Mouse (Mus musculus) neural tube, embryonic 15.5 days (tissue): Measurements from ENCODE around the gene Aqp11. TPM values are rescaled to one million over a fixed set of nuclear protein-coding genes. Genes with fewer than 3 reads are reported as not detected.

Experiments
- ATAC-seq: fragments of 200-750 bp; cut with Nextera tagmentation; 2 replicates; pipeline ENCODE4 v1.8.0; 2017; ENCODE audit warnings: mild to moderate bottlenecking, moderate TSS enrichment, moderate library complexity; ENCODE audit not compliant: low FRiP score
- H3K27ac ChIP-seq: fragments of 300-500 bp; sonication (generic); replicated peaks from 2 replicates; pipeline ENCODE4 v1.5.1; 2015; ENCODE audit warnings: mild to moderate bottlenecking, inconsistent platforms
- H3K27me3 ChIP-seq: fragments of 300-500 bp; sonication (generic); replicated peaks from 2 replicates; pipeline ENCODE4 v1.6.1; 2015; ENCODE audit warnings: inconsistent platforms
- H3K36me3 ChIP-seq: fragments of 300-500 bp; sonication (generic); 2 replicates; pipeline ENCODE4 v1.6.1; 2015; ENCODE audit warnings: inconsistent platforms
- H3K4me1 ChIP-seq: fragments of 300-500 bp; sonication (generic); 2 replicates; pipeline ENCODE4 v1.6.1; 2015; ENCODE audit warnings: inconsistent platforms
- H3K4me2 ChIP-seq: fragments of 300-500 bp; sonication (generic); 2 replicates; pipeline ENCODE4 v1.6.1; 2015; ENCODE audit warnings: inconsistent platforms, mild to moderate bottlenecking, moderate library complexity
- H3K4me3 ChIP-seq: fragments of 300-500 bp; sonication (generic); replicated peaks from 2 replicates; pipeline ENCODE4 v1.5.1; 2015; ENCODE audit warnings: mild to moderate bottlenecking, inconsistent platforms
- H3K9ac ChIP-seq: fragments of 300-500 bp; sonication (generic); replicated peaks from 2 replicates; pipeline ENCODE4 v1.6.1; 2015; ENCODE audit warnings: mild to moderate bottlenecking, inconsistent platforms
- H3K9me3 ChIP-seq: fragments of 300-500 bp; sonication (generic); replicated peaks from 2 replicates; pipeline ENCODE4 v1.6.1; 2016; ENCODE audit warnings: inconsistent platforms
- WGBS: fragments of 180-500 bp; shearing (Covaris S2); methylation state at CpG from one replicate; pipeline ENCODE4 v1.1.7; 2015; ENCODE audit warnings: mixed read lengths; 5-methylcytosine and 5-hydroxymethylcytosine counted together
- polyA plus RNA-seq: library from polyadenylated mRNA; unstranded; fragments of >200 nt; fragmentation: Nextera tagmentation; extraction: Ambion mirVana; gene quantifications from 2 replicates; pipeline ENCODE4 v1.2.1, GENCODE M21; 2015

Aqp11 gene
- polyA plus RNA-seq, 1 experiment from 2014 or later: 22.6 TPM

DNA sequence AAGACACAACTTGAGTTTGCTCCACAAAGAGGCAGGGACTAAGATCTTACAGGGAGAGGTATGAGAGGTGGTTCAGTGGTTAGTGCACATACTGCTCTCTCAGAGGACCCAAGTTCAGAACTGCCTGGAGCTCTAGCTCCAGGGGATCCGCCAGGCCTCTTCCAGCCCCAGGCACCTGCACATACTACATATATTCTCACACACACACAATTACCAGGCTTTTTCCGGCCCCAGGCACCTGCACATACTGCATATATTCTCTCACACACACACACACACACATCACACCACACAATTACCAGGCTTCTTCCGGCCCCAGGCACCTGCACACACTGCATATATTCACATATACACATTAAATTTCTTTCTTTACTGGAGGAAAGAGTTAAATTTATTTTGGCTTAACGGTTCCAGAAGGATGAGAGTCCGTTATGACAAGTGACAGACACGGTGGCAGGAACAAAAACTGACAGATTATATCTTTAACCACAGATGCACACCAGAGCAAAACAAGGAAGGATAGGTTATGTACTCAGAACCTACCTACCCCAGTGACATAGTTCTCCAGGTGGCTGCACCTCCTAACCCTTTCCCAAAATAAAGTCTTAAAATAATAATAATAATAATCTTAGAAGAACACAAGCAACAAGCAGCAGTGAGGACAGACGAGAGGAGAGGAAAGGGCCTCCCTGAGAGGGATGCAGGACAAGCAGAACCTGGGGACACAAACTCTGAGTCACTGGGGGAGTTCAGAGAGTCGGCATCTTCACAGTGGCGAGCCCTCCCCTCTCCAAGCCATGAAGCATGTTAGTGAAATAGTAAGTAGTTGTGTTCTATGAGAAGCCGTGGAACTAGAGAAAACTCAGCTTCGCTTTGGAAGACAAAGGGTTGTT, 14.2 kb downstream of the Aqp11 start:
- WGBS: 89% methylated on average over 11 of the region's 11 CpGs
- H3K27me3 ChIP-seq: no peaks in the 10 kb centered on the region
- H3K4me1 ChIP-seq: peaks cover 4% of the 10 kb centered on the region; the same call in 1 of the 2 replicates
- H3K27ac ChIP-seq: no peak overlapping the region
- no peak overlapping the region for H3K9ac ChIP-seq
- no peaks in the 10 kb centered on the region for H3K9me3 ChIP-seq
- no peak for ATAC-seq
- peaks cover 35% of the 10 kb centered on the region for H3K36me3 ChIP-seq
- no peak overlapping the region for H3K4me3 ChIP-seq
- H3K4me2 ChIP-seq: no peak overlapping the region

GRCm38 (mm10) chr7:97722278-97722918, 15.7 kb downstream of the Aqp11 start:
- Histone ChIP-seq H3K4me1 (no peaks in the 10 kb centered on the region), H3K4me2 (no peak overlapping the region), H3K27me3 (no peaks in the 10 kb centered on the region), H3K4me3 (no peak overlapping the region), H3K9me3 (no peaks in the 10 kb centered on the region), H3K36me3 (peaks cover 44% of the 10 kb centered on the region), H3K9ac (no peak overlapping the region), H3K27ac (no peak overlapping the region)
- WGBS: 89% methylated on average over 7 of the region's 7 CpGs
- no peak for ATAC-seq

- Histone ChIP-seq H3K9me3 (no peaks in the 10 kb centered on the region), H3K27me3 (no peaks in the 10 kb centered on the region), H3K4me1 (no peaks in the 10 kb centered on the region), H3K4me2 (no peak overlapping the region), H3K27ac (no peak overlapping the region), H3K4me3 (no peak overlapping the region), H3K36me3 (peaks cover 53% of the 10 kb centered on the region), H3K9ac (no peak overlapping the region)
- 84% methylated on average over 5 of the region's 5 CpGs for WGBS
- ATAC-seq: no peak
Measured at GRCm38 (mm10) chr7:97720109-97720508, 18.0 kb downstream of the Aqp11 start.

DNA sequence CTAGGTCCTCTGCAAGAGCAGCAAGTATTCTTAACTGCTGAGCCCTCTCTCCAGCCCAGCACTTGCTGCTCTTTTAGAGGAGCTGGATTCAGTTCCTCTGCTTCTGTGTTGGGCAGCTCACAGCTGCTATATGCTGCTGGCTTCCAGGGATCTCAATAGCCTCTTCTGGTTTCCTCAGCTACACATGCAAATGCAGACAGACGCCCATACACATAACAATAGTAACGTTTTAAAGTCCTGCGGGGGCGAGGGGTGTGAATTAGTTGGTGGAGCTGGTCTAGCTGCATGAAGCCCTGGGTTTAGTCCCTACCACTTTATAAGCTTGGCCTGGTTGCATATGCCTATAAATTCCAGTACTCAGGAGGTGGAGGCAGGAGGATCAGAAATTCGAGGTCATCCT, 19.0 kb downstream of the Aqp11 start:
- Histone ChIP-seq H3K9ac (no peak overlapping the region), H3K27me3 (no peaks in the 10 kb centered on the region), H3K27ac (no peak overlapping the region), H3K36me3 (peaks cover 61% of the 10 kb centered on the region), H3K4me1 (no peaks in the 10 kb centered on the region), H3K4me2 (no peak overlapping the region), H3K4me3 (no peak overlapping the region), H3K9me3 (no peaks in the 10 kb centered on the region)
- WGBS: 75% methylated on average over 5 of the region's 5 CpGs
- no peak for ATAC-seq

DNA sequence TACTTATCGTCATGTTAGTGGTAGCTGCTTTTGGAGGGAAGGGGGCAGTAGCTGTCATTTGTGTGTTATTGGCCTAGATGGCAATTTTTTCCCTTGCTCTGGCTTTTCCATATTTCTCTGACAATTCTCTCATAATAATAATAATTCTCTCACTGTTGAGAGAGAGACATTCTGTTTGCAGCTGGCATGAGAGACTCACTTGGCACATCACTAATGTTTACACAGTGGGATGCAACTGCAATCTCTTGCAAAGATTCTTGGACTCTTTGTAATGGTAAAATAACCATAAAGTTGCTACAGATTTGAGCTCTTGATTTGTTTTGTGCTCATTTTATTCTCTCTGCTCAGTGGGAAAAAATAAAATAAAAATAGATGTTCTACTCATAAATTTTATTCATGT, 20.8 kb downstream of the Aqp11 start:
- no peak overlapping the region for H3K9ac ChIP-seq
- no peaks in the 10 kb centered on the region for H3K9me3 ChIP-seq
- H3K27ac ChIP-seq: no peak overlapping the region
- no peaks in the 10 kb centered on the region for H3K27me3 ChIP-seq
- no peak for ATAC-seq
- 87% methylated on average over 1 of the region's 1 CpGs for WGBS
- no peaks in the 10 kb centered on the region for H3K4me1 ChIP-seq
- H3K4me3 ChIP-seq: no peak overlapping the region
- peaks cover 73% of the 10 kb centered on the region for H3K36me3 ChIP-seq
- H3K4me2 ChIP-seq: no peak overlapping the region

DNA sequence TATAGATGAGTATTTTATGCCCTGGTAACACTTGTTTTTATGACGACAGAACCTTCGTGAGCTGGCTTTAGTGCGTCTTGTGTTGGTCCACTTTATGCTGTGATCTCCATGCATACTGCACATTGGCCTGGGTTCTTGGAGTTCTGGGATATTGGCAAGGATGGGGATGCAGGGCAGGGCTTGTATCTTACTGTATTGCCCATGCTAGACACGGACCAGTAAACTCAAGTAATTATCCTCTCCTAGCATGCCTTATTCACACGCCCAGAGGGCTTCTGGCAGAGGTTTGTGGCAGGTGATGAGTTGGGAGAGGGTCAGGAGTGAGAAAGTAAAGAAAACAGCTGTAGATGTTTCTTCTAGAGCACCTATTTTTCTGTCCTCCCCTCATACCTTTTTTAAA, 23.4 kb downstream of the Aqp11 start:
- 94% methylated on average over 5 of the region's 5 CpGs for WGBS
- Histone ChIP-seq H3K9ac (no peak overlapping the region), H3K27ac (no peak overlapping the region), H3K27me3 (no peaks in the 10 kb centered on the region), H3K4me1 (no peaks in the 10 kb centered on the region), H3K9me3 (no peaks in the 10 kb centered on the region), H3K4me3 (no peak overlapping the region), H3K36me3 (peaks cover 68% of the 10 kb centered on the region), H3K4me2 (no peak overlapping the region)
- ATAC-seq: no peak

- 82% methylated on average over 3 of the region's 3 CpGs for WGBS
- Histone ChIP-seq H3K27me3 (no peaks in the 10 kb centered on the region), H3K9ac (no peak overlapping the region), H3K27ac (no peak overlapping the region), H3K36me3 (peaks cover 23% of the 10 kb centered on the region), H3K4me3 (no peak overlapping the region), H3K4me1 (no peaks in the 10 kb centered on the region), H3K9me3 (no peaks in the 10 kb centered on the region), H3K4me2 (no peak overlapping the region)
- ATAC-seq: no peak
Measured at GRCm38 (mm10) chr7:97709204-97709603, 28.9 kb downstream of the Aqp11 start.

DNA sequence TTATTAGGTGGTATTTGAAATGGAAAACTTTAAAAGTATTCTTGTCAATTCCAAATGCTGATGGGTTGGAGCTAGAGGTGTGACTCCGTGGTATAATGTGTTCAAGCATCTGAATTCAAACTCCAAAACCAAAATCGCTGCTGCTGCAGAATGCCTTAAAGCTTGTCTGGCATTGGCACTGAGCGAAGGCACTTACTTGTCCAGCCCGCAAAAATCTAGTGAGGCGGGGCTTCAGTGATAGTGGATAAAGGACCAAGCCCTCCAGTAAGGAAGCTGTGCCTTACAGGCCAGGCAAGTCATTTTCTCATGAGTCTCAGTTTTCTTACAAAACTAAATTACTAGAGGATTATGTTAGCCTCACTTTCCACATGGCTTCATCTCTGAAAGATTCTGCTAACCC, 30.3 kb downstream of the Aqp11 start:
- no peaks in the 10 kb centered on the region for H3K9me3 ChIP-seq
- H3K9ac ChIP-seq: no peak overlapping the region
- no peak overlapping the region for H3K4me2 ChIP-seq
- H3K36me3 ChIP-seq: peaks cover 14% of the 10 kb centered on the region
- H3K4me3 ChIP-seq: no peak overlapping the region
- H3K4me1 ChIP-seq: no peaks in the 10 kb centered on the region
- no peak for ATAC-seq
- H3K27me3 ChIP-seq: no peaks in the 10 kb centered on the region
- no peak overlapping the region for H3K27ac ChIP-seq
- 88% methylated on average over 5 of the region's 5 CpGs for WGBS

DNA sequence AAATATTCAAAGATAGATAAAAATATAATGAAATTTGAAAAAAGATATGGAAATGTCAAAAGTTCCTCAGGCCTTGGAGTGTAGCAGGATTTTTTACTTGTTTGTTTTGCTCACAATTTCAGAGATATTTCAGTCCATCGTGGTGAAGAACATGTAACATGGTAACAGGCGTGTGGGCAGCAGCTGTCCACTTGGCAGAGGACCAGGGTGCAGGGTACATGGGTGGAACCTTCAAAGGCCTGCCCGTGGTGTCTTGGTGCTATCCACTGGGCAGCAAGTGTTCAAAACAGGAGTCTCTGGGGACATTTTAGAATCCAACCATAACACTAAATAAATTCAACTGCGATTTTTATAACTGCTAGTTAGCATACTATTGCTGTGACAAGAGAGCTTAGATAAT, 31.0 kb downstream of the Aqp11 start:
- Histone ChIP-seq H3K4me2 (no peak overlapping the region), H3K9ac (no peak overlapping the region), H3K27ac (no peak overlapping the region), H3K9me3 (no peaks in the 10 kb centered on the region), H3K27me3 (no peaks in the 10 kb centered on the region), H3K4me1 (no peaks in the 10 kb centered on the region), H3K36me3 (peaks cover 10% of the 10 kb centered on the region; the same call in 1 of the 2 replicates), H3K4me3 (no peak overlapping the region)
- 73% methylated on average over 4 of the region's 4 CpGs for WGBS
- no peak for ATAC-seq

GRCm38 (mm10) chr7:97701106-97701505, 37.0 kb downstream of the Aqp11 start:
- WGBS: 83% methylated on average over 6 of the region's 6 CpGs
- Histone ChIP-seq H3K36me3 (peaks cover 16% of the 10 kb centered on the region), H3K9me3 (no peaks in the 10 kb centered on the region), H3K9ac (no peak overlapping the region), H3K27me3 (no peaks in the 10 kb centered on the region), H3K4me3 (no peak overlapping the region), H3K27ac (no peak overlapping the region), H3K4me1 (peaks cover 13% of the 10 kb centered on the region), H3K4me2 (no peak overlapping the region)
- no peak for ATAC-seq

DNA sequence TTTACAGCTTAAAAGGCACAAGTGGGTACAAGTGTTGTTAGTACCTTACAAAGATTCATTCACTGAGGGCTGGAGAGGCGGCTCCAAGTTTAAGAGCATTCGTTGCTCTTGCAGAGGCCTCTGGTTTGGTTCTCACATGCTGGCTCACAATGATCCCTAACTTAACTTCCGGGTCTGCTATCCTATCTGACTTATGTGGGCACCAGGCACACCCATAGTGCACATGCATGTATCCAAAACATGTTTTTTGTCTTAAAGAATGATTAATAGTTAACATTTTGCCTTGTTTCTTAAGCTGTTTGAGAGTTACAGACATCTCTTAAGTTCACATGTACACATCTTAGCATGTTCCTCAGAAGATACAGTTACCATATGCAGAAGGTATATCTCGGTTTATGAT, 37.9 kb downstream of the Aqp11 start:
- 96% methylated on average over 4 of the region's 4 CpGs for whole genome bisulfite sequencing
- Histone ChIP-seq H3K9me3 (no peaks in the 10 kb centered on the region), H3K9ac (no peak overlapping the region), H3K27ac (no peak overlapping the region), H3K4me1 (peaks cover 23% of the 10 kb centered on the region), H3K4me2 (no peak overlapping the region), H3K27me3 (no peaks in the 10 kb centered on the region), H3K36me3 (peaks cover 13% of the 10 kb centered on the region), H3K4me3 (no peak overlapping the region)
- no peak for ATAC-seq
